In the genomic region with DNA sequence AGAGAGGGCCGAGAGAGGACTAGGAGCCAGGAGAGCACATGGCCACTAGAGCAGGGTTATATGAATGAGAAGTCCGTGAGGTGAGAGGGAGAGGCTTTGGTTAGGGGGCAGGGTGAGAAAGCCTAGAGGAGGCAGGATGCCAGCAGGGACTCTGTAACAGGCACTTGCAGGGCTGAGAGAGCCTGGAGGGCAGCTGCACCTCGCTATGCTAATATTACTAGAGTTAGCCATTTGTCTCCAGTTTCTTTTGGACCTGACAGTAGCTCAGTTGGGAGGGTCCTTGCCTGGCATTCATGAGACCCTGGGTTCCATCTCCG, we compare ENCODE assay signal across 17 mouse cellular contexts. TPM values are rescaled to one million over a fixed set of nuclear protein-coding genes. Genes with fewer than 3 reads are reported as not detected.
DNase-seq lines count a peak whose midpoint lies in the region; ATAC-seq and TF ChIP-seq lines count a peak whose summit lies in the region.
"Had no signal": no experiment of that assay in that cellular context is flagged by ENCODE, and none has a peak within 500 bp of the region (broad histone marks: within the 10 kb centered on the region; RNA-seq: fewer than 3 reads in every experiment).

No protein-coding gene starts in this region.

- no peak for TF ChIP-seq EP300 in liver, postnatal 0 days (IDR thresholded peaks at IDR 0.05; ENCODE audit: low read depth)

- H3K4me1 ChIP-seq in hindbrain, postnatal 0 days (ENCODE audit: insufficient read depth, low read length): peaks cover 9% of the 10 kb centered on the region; the same call in 1 of the 2 replicates
- H3K4me1 ChIP-seq in hindbrain, embryonic 10.5 days (replicated peaks): peaks cover 8% of the 10 kb centered on the region; the same call in 1 of the 2 replicates
- peaks cover 9% of the 10 kb centered on the region; the same call in 1 of the 2 replicates for H3K4me1 ChIP-seq in forebrain, postnatal 0 days (ENCODE audit: insufficient read depth)
- H3K4me1 ChIP-seq in liver, postnatal 0 days (ENCODE audit: insufficient read depth): no peaks in the 10 kb centered on the region
- H3K4me1 ChIP-seq: heart, embryonic 15.5 days; kidney, embryonic 15.5 days; megakaryocyte, embryonic 14.5 days; neural tube, embryonic 12.5 days had no signal

- H3K4me3 ChIP-seq in hindbrain, postnatal 0 days (ENCODE audit: low read length): no peak overlapping the region
- no peak overlapping the region for H3K4me3 ChIP-seq in hindbrain, embryonic 10.5 days
- no peak overlapping the region for H3K4me3 ChIP-seq in forebrain, postnatal 0 days (ENCODE audit: low read depth, low read length)
- no peak overlapping the region for H3K4me3 ChIP-seq in liver, postnatal 0 days (ENCODE audit: low read depth, low read length)
- H3K4me3 ChIP-seq: heart, embryonic 15.5 days; kidney, embryonic 15.5 days; megakaryocyte, embryonic 14.5 days; neural tube, embryonic 12.5 days had no signal

- H3K9me3 ChIP-seq in hindbrain, postnatal 0 days (ENCODE audit: low read length): no peaks in the 10 kb centered on the region
- H3K9me3 ChIP-seq in hindbrain, embryonic 10.5 days: no peaks in the 10 kb centered on the region
- H3K9me3 ChIP-seq in forebrain, postnatal 0 days (ENCODE audit: low read length): no peaks in the 10 kb centered on the region
- H3K9me3 ChIP-seq in liver, postnatal 0 days (ENCODE audit: low read length): no peaks in the 10 kb centered on the region
- H3K9me3 ChIP-seq: heart, embryonic 15.5 days; kidney, embryonic 15.5 days; megakaryocyte, embryonic 14.5 days; neural tube, embryonic 12.5 days had no signal

- no peak overlapping the region for H3K4me2 ChIP-seq in hindbrain, postnatal 0 days (ENCODE audit: low read depth, low read length)
- H3K4me2 ChIP-seq in forebrain, postnatal 0 days (ENCODE audit: low read depth): no peak overlapping the region
- H3K4me2 ChIP-seq in liver, postnatal 0 days (ENCODE audit: low read depth, low read length): no peak overlapping the region
- H3K4me2 ChIP-seq: heart, embryonic 15.5 days; kidney, embryonic 15.5 days; neural tube, embryonic 12.5 days had no signal

- WGBS in hindbrain, postnatal 0 days: 49% methylated on average over 4 of the region's 4 CpGs
- WGBS in hindbrain, embryonic 10.5 days: 52% methylated on average over 4 of the region's 4 CpGs
- 42% methylated on average over 4 of the region's 4 CpGs for WGBS in forebrain, postnatal 0 days
- WGBS in liver, postnatal 0 days (ENCODE audit: insufficient replicate concordance): 61% methylated on average over 4 of the region's 4 CpGs

- no peaks in the 10 kb centered on the region for H3K27me3 ChIP-seq in hindbrain, postnatal 0 days (ENCODE audit: insufficient read depth, low read length)
- H3K27me3 ChIP-seq in hindbrain, embryonic 10.5 days (ENCODE audit: insufficient read depth, poor library complexity, severe bottlenecking): no peaks in the 10 kb centered on the region
- no peaks in the 10 kb centered on the region for H3K27me3 ChIP-seq in forebrain, postnatal 0 days (ENCODE audit: insufficient read depth, low read length)
- H3K27me3 ChIP-seq in liver, postnatal 0 days (ENCODE audit: insufficient read depth, low read length): no peaks in the 10 kb centered on the region
- H3K27me3 ChIP-seq: heart, embryonic 15.5 days; kidney, embryonic 15.5 days; neural tube, embryonic 12.5 days had no signal

- peak; percentile 11; the same call in 1 of the 2 replicates for ATAC-seq in hindbrain, postnatal 0 days
- ATAC-seq in forebrain, postnatal 0 days: peak; percentile 1; the same call in 1 of the 2 replicates
- ATAC-seq in liver, postnatal 0 days: no peak
- ATAC-seq: inflammation-experienced regulatory T-cells, adult 6 months had no signal

- H3K9ac ChIP-seq in hindbrain, postnatal 0 days (replicated peaks; ENCODE audit: low read length): no peak overlapping the region
- H3K9ac ChIP-seq in forebrain, postnatal 0 days: no peak overlapping the region
- H3K9ac ChIP-seq in liver, postnatal 0 days (replicated peaks): no peak overlapping the region
- H3K9ac ChIP-seq: heart, embryonic 15.5 days; kidney, embryonic 15.5 days; neural tube, embryonic 12.5 days had no signal

- H3K27ac ChIP-seq in hindbrain, postnatal 0 days: peak overlapping the region; percentile 56
- no peak overlapping the region for H3K27ac ChIP-seq in hindbrain, embryonic 10.5 days
- peak overlapping the region; percentile 76 for H3K27ac ChIP-seq in forebrain, postnatal 0 days (ENCODE audit: low read depth, low read length)
- no peak overlapping the region for H3K27ac ChIP-seq in liver, postnatal 0 days (ENCODE audit: low read depth)
- H3K27ac ChIP-seq: heart, embryonic 15.5 days; kidney, embryonic 15.5 days; neural tube, embryonic 12.5 days; stomach, postnatal 0 days had no signal

- H3K36me3 ChIP-seq in hindbrain, postnatal 0 days (ENCODE audit: insufficient read depth, low read length): no peaks in the 10 kb centered on the region
- H3K36me3 ChIP-seq in hindbrain, embryonic 10.5 days: no peaks in the 10 kb centered on the region
- no peaks in the 10 kb centered on the region for H3K36me3 ChIP-seq in forebrain, postnatal 0 days (ENCODE audit: insufficient read depth)
- H3K36me3 ChIP-seq in liver, postnatal 0 days (replicated peaks; ENCODE audit: insufficient read depth, low read length): no peaks in the 10 kb centered on the region
- H3K36me3 ChIP-seq: heart, embryonic 15.5 days; kidney, embryonic 15.5 days; neural tube, embryonic 12.5 days had no signal

- no peak for TF ChIP-seq CTCF in hindbrain, postnatal 0 days (IDR thresholded peaks at IDR 0.05; ENCODE audit: low read depth)
- no peak for TF ChIP-seq CTCF in forebrain, postnatal 0 days (IDR thresholded peaks at IDR 0.05; ENCODE audit: low read depth)
- no peak for TF ChIP-seq CTCF in liver, postnatal 0 days (IDR thresholded peaks at IDR 0.05; ENCODE audit: low read depth)

- peak; percentile 45 for DNase-seq in cerebellum, adult 9-11 months
- DNase-seq in cerebellum, adult 9-10 months: no peak
- DNase-seq in hindbrain, postnatal 0 days (ENCODE audit: low spot score): no peak
- no peak for DNase-seq in hindbrain, embryonic 10.5 days (ENCODE audit: low spot score)
- no peak for DNase-seq in forebrain, postnatal 0 days
- peak; percentile 53 for DNase-seq in lung, postnatal 25 days (ENCODE audit: low spot score)
- DNase-seq in liver, postnatal 0 days: no peak
- DNase-seq in natural killer cell, adult 2 months (ENCODE audit: low spot score in 2 of 2): no peak
- DNase-seq: gastrocnemius, postnatal 25 days; thymus, postnatal 4 days had no signal

RNA-seq across cellular contexts. Expression of gene Cd6, which starts 19.7 kb away (rescaled TPM):
- total RNA-seq in hindbrain, postnatal 0 days (2014; rRNA removed): not detected in 2 replicates
- 0.08 TPM in 1 of 2 replicates, not detected in the other for polyA plus RNA-seq in hindbrain, postnatal 0 days (2015; fragmentation: Nextera tagmentation; extraction: Ambion mirVana)
- polyA plus RNA-seq in hindbrain, embryonic 10.5 days (2016; fragmentation: Nextera tagmentation; extraction: Ambion mirVana): not detected in 2 replicates
- not detected in 2 replicates for total RNA-seq in forebrain, postnatal 0 days (2014; rRNA removed)
- 0.05 TPM in 1 of 2 replicates, not detected in the other for polyA plus RNA-seq in forebrain, postnatal 0 days (2015; fragmentation: Nextera tagmentation; extraction: Ambion mirVana)
- polyA plus RNA-seq in liver, postnatal 0 days (2015; fragmentation: Nextera tagmentation; extraction: Ambion mirVana): 0.11 TPM in 1 of 2 replicates, not detected in the other
- polyA plus RNA-seq: embryonic facial prominence, embryonic 11.5 days; heart, embryonic 15.5 days; neural tube, embryonic 12.5 days had no signal

RNA-seq across cellular contexts. Expression of gene Slc15a3, which starts 29.4 kb away (rescaled TPM):
- 1.5 and 1.9 TPM in 2 replicates for total RNA-seq in hindbrain, postnatal 0 days (2014; rRNA removed)
- polyA plus RNA-seq in hindbrain, postnatal 0 days (2015; fragmentation: Nextera tagmentation; extraction: Ambion mirVana): 0.21 and 0.78 TPM in 2 replicates
- 0.50 and 0.93 TPM in 2 replicates for polyA plus RNA-seq in hindbrain, embryonic 10.5 days (2016; fragmentation: Nextera tagmentation; extraction: Ambion mirVana)
- total RNA-seq in forebrain, postnatal 0 days (2014; rRNA removed): 0.62 and 0.90 TPM in 2 replicates
- polyA plus RNA-seq in forebrain, postnatal 0 days (2015; fragmentation: Nextera tagmentation; extraction: Ambion mirVana): 0.26 and 0.42 TPM in 2 replicates
- 4.2 and 4.4 TPM in 2 replicates for polyA plus RNA-seq in liver, postnatal 0 days (2015; fragmentation: Nextera tagmentation; extraction: Ambion mirVana)

RNA-seq across cellular contexts. Expression of gene Tmem132a, which starts 59.6 kb away (rescaled TPM):
- 358 and 359 TPM in 2 replicates for total RNA-seq in hindbrain, postnatal 0 days (2014; rRNA removed)
- polyA plus RNA-seq in hindbrain, postnatal 0 days (2015; fragmentation: Nextera tagmentation; extraction: Ambion mirVana): 131 and 141 TPM in 2 replicates
- polyA plus RNA-seq in hindbrain, embryonic 10.5 days (2016; fragmentation: Nextera tagmentation; extraction: Ambion mirVana): 119 and 135 TPM in 2 replicates
- 323 and 362 TPM in 2 replicates for total RNA-seq in forebrain, postnatal 0 days (2014; rRNA removed)
- polyA plus RNA-seq in forebrain, postnatal 0 days (2015; fragmentation: Nextera tagmentation; extraction: Ambion mirVana): 180 and 184 TPM in 2 replicates
- polyA plus RNA-seq in liver, postnatal 0 days (2015; fragmentation: Nextera tagmentation; extraction: Ambion mirVana): 2.0 and 2.1 TPM in 2 replicates

Comparison
In these comparisons a context has a peak if more than half of its experiments do, and no peak if none do; other contexts are left out.
1. DNase-seq: peak in cerebellum, adult 9-11 months (single experiment) and lung, postnatal 25 days (single experiment); none in cerebellum, adult 9-10 months (single experiment), hindbrain, postnatal 0 days (single experiment), hindbrain, embryonic 10.5 days (single experiment), forebrain, postnatal 0 days (single experiment), liver, postnatal 0 days (single experiment) and natural killer cell, adult 2 months (0 of 2).
2. H3K27ac ChIP-seq: peak in hindbrain, postnatal 0 days (single experiment) and forebrain, postnatal 0 days (single experiment); none in hindbrain, embryonic 10.5 days (single experiment) and liver, postnatal 0 days (single experiment).
3. RNA of gene Tmem132a, which starts 59.6 kb away (polyA plus RNA-seq): 180 to 184 TPM in forebrain, postnatal 0 days, 131 to 141 TPM in hindbrain, postnatal 0 days and 119 to 135 TPM in hindbrain, embryonic 10.5 days; 2.0 to 2.1 TPM in liver, postnatal 0 days; every median in the first group is over 10 times any median in the second.